Mouse (Mus musculus) cortical plate, adult 2 months (tissue): ENCODE measurements around the gene BC037034.

Source experiments
- CTCF ChIP-seq: fragments of 200-500 bp; IDR thresholded peaks from 2 replicates; pipeline ENCODE4 v1.5.1; 2011; ENCODE audit warnings: mild to moderate bottlenecking, control low read depth, low read length; ENCODE audit not compliant: insufficient read depth; ENCODE audit errors: extremely low read depth
- POLR2A ChIP-seq: fragments of 200-500 bp; IDR thresholded peaks from 2 replicates; pipeline ENCODE4 v1.6.1; 2011; ENCODE audit warnings: mild to moderate bottlenecking, low read length, control low read depth; ENCODE audit not compliant: insufficient read depth; ENCODE audit errors: extremely low read depth

DNA sequence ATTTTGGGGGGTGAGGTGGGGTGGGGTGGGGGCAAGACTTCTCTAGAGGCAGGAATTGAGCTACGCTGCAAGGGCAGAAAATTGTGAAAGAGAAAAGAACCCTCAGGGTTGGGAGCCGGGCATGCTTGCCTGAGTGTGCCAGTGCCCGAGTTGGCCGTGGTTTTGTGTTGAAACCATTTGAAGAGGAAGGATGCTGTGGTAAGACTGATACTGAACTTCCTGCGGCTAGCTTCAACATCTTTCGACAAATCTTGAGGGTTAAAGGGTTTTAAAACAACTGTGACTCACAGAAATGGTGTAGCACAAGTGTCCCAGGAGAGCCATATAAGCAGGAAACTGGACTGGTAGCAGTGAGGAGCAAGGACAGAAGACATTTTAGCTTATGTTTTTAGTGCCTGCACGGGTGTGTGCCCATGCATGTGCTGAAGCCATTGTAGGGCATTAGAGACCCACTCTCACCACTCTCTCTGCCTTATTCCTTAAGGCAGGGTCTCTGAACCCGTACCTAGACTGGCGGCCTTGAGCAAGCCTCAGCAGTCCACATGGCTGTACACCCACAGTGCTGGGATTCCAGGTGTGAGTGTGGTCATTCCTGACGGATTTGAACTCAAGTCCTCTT lies 6.8 kb downstream of the BC037034 start:
- TF ChIP-seq CTCF (no peak), POLR2A (no peak)
